Mouse (Mus musculus): ENCODE results near the gene Fam219b. TPM values are rescaled to one million over a fixed set of nuclear protein-coding genes. Genes with fewer than 3 reads are reported as not detected.

Gene Fam219b
- polyA plus RNA-seq, 1 experiment from 2014 or later = 23.1 TPM

DNA sequence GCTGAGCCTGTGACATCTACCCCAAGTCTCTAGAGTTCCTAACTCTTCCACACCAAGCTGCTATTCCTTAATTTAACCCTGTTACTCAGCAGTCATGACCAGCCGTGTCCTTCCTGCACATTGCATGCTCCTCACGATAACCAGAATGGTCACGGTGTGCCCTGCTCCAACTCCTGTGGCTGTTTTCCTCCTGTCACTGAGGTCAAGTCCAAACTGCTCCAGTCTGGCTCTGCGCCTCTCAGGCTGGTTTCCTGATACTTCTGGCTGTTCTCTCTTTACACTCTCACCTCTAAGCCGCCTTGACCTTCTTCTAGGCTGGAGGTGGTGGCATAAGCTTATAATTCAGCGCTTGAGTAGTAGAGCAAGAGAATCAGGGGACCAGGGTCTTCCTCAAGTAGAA is 31.2 kb downstream of the Fam219b start:
- Histone ChIP-seq H3K4me2 (replicated peaks) (no peak overlapping the region), H3K4me3 (no peak overlapping the region), H3K36me3 (peaks cover 25% of the 10 kb centered on the region), H3K9me3 (no peaks in the 10 kb centered on the region), H3K9ac (no peak overlapping the region), H3K4me1 (peaks cover 7% of the 10 kb centered on the region; the same call in 1 of the 2 replicates), H3K27ac (no peak overlapping the region), H3K27me3 (no peaks in the 10 kb centered on the region)
- WGBS = 93% methylated on average over 6 of the region's 6 CpGs
- ATAC-seq (ENCODE audit: insufficient number of reproducible peaks, insufficient read depth, low FRiP score, low TSS enrichment) = no peak

GRCm38 (mm10) chr9:57574397-57574796 is 37.1 kb downstream of the Fam219b start:
- Histone ChIP-seq H3K36me3 (peaks cover 30% of the 10 kb centered on the region), H3K9ac (no peak overlapping the region), H3K4me3 (no peak overlapping the region), H3K9me3 (no peaks in the 10 kb centered on the region), H3K4me1 (no peaks in the 10 kb centered on the region), H3K27ac (no peak overlapping the region), H3K4me2 (replicated peaks) (no peak overlapping the region), H3K27me3 (no peaks in the 10 kb centered on the region)
- ATAC-seq (ENCODE audit: insufficient number of reproducible peaks, insufficient read depth, low FRiP score, low TSS enrichment) = no peak

- WGBS = 80% methylated on average over 3 of the region's 3 CpGs
- H3K36me3 ChIP-seq = peaks cover 33% of the 10 kb centered on the region
Measured at GRCm38 (mm10) chr9:57575577-57575976, 38.2 kb downstream of the Fam219b start.

GRCm38 (mm10) chr9:57577144-57577849 is 40.0 kb downstream of the Fam219b start:
- Histone ChIP-seq H3K27me3 (no peaks in the 10 kb centered on the region), H3K4me3 (no peak overlapping the region), H3K36me3 (peaks cover 45% of the 10 kb centered on the region), H3K4me2 (replicated peaks) (no peak overlapping the region), H3K9me3 (no peaks in the 10 kb centered on the region), H3K9ac (no peak overlapping the region), H3K4me1 (no peaks in the 10 kb centered on the region), H3K27ac (no peak overlapping the region)
- 81% methylated on average over 6 of the region's 6 CpGs for WGBS
- no peak for ATAC-seq (ENCODE audit: insufficient number of reproducible peaks, insufficient read depth, low FRiP score, low TSS enrichment)

More at GRCm38 (mm10) chr9:57575577-57575976, 38.2 kb downstream of the Fam219b start:
- H3K4me1 ChIP-seq = no peaks in the 10 kb centered on the region
- no peaks in the 10 kb centered on the region for H3K9me3 ChIP-seq
- no peak overlapping the region for H3K4me3 ChIP-seq
- no peak overlapping the region for H3K27ac ChIP-seq
- no peak overlapping the region for H3K9ac ChIP-seq
- no peak overlapping the region for H3K4me2 ChIP-seq (replicated peaks)
- no peaks in the 10 kb centered on the region for H3K27me3 ChIP-seq
- ATAC-seq (ENCODE audit: insufficient number of reproducible peaks, insufficient read depth, low FRiP score, low TSS enrichment) = no peak

DNA sequence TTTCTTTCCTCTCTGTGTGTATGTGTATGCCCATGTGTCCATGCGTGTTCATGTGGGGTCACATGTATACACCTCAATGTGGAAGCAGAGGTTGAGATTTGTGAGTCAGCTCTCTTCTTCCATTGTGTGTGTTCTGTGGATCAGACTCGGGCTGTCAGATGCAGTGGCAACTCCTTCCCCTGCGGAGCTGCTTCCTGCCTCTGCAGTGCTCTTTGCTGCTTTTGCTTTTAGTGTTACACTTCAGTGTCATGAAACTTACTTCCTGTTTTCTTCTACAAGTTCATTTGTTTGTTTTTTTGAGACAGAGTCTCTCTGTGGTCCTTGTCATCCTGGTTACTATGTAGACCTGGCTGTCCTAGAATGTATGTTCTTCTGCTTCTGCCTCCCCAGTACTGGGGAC is 47.7 kb downstream of the Fam219b start:
- WGBS = 69% methylated on average over 3 of the region's 3 CpGs
- ATAC-seq (ENCODE audit: insufficient number of reproducible peaks, insufficient read depth, low FRiP score, low TSS enrichment) = no peak

GRCm38 (mm10) chr9:57589224-57590126 is 52.1 kb downstream of the Fam219b start, which contains the start of gene Ulk3:
Gene Ulk3, plus strand, starts transcription at chr9:57589452.
- Histone ChIP-seq H3K36me3 (peaks cover 43% of the 10 kb centered on the region), H3K4me2 (replicated peaks) (peak within 1 kb of the TSS; percentile 92), H3K27me3 (no peaks in the 10 kb centered on the region), H3K4me3 (peak within 1 kb of the TSS; percentile 79), H3K4me1 (peaks cover 13% of the 10 kb centered on the region), H3K27ac (peak within 1 kb of the TSS; percentile 80), H3K9ac (peak within 1 kb of the TSS; percentile 75), H3K9me3 (no peaks in the 10 kb centered on the region)
- peak; percentile 84 for ATAC-seq (ENCODE audit: insufficient number of reproducible peaks, insufficient read depth, low FRiP score, low TSS enrichment)
- under 1% methylated on average over 58 of the region's 58 CpGs for WGBS

More for the DNA sequence above, 47.7 kb downstream of the Fam219b start:
- H3K27me3 ChIP-seq = no peaks in the 10 kb centered on the region
- H3K36me3 ChIP-seq = peaks cover 62% of the 10 kb centered on the region
- H3K9ac ChIP-seq = no peak overlapping the region
- H3K27ac ChIP-seq = no peak overlapping the region
- H3K9me3 ChIP-seq = no peaks in the 10 kb centered on the region
- H3K4me1 ChIP-seq = peaks cover 8% of the 10 kb centered on the region
- H3K4me2 ChIP-seq (replicated peaks) = no peak overlapping the region
- no peak overlapping the region for H3K4me3 ChIP-seq

- Histone ChIP-seq H3K27ac (no peak overlapping the region), H3K36me3 (peaks cover 48% of the 10 kb centered on the region), H3K9ac (no peak overlapping the region), H3K27me3 (no peaks in the 10 kb centered on the region), H3K9me3 (no peaks in the 10 kb centered on the region), H3K4me2 (replicated peaks) (peak overlapping the region; percentile 92), H3K4me1 (peaks cover 13% of the 10 kb centered on the region), H3K4me3 (peak overlapping the region; percentile 79; the same call in 1 of the 2 replicates)
- ATAC-seq (ENCODE audit: insufficient number of reproducible peaks, insufficient read depth, low FRiP score, low TSS enrichment) = no peak
- WGBS = 36% methylated on average over 5 of the region's 5 CpGs
Measured at GRCm38 (mm10) chr9:57590726-57591125, 53.4 kb downstream of the Fam219b start.

Other genes with a start within 250 kb of the Fam219b start
- gene Ppcdc, start 97.4 kb upstream of the Fam219b start, polyA plus RNA-seq (2016; fragmentation: Nextera tagmentation; extraction: Ambion mirVana) = 25.9 and 30.3 TPM in 2 replicates
- gene Scamp5, start 69.5 kb upstream of the Fam219b start, polyA plus RNA-seq (2016; fragmentation: Nextera tagmentation; extraction: Ambion mirVana) = 15.6 and 16.1 TPM in 2 replicates
- 0.89 and 1.6 TPM in 2 replicates for gene Rpp25, start 33.5 kb upstream of the Fam219b start, polyA plus RNA-seq (2016; fragmentation: Nextera tagmentation; extraction: Ambion mirVana)
- 531 and 547 TPM in 2 replicates for gene Cox5a, start 16.3 kb upstream of the Fam219b start, polyA plus RNA-seq (2016; fragmentation: Nextera tagmentation; extraction: Ambion mirVana)
- 55.5 and 57.8 TPM in 2 replicates for gene Mpi, start 15.2 kb downstream of the Fam219b start, polyA plus RNA-seq (2016; fragmentation: Nextera tagmentation; extraction: Ambion mirVana)
- 53.5 and 56.2 TPM in 2 replicates for gene Scamp2, start 23.4 kb downstream of the Fam219b start, polyA plus RNA-seq (2016; fragmentation: Nextera tagmentation; extraction: Ambion mirVana)
- gene Ulk3, start 51.9 kb downstream of the Fam219b start, polyA plus RNA-seq (2016; fragmentation: Nextera tagmentation; extraction: Ambion mirVana) = 17.3 and 20.8 TPM in 2 replicates
- gene Cplx3, start 68.8 kb downstream of the Fam219b start, polyA plus RNA-seq (2016; fragmentation: Nextera tagmentation; extraction: Ambion mirVana) = 0.10 and 0.75 TPM in 2 replicates
- gene Lman1l, start 83.2 kb downstream of the Fam219b start, polyA plus RNA-seq (2016; fragmentation: Nextera tagmentation; extraction: Ambion mirVana) = not detected in 2 replicates
- gene Csk, start 116.1 kb downstream of the Fam219b start, polyA plus RNA-seq (2016; fragmentation: Nextera tagmentation; extraction: Ambion mirVana) = 38.0 and 41.1 TPM in 2 replicates
- gene Cyp1a2, start 146.2 kb downstream of the Fam219b start, polyA plus RNA-seq (2016; fragmentation: Nextera tagmentation; extraction: Ambion mirVana) = not detected in 2 replicates
- gene Cyp1a1, start 150.4 kb downstream of the Fam219b start, polyA plus RNA-seq (2016; fragmentation: Nextera tagmentation; extraction: Ambion mirVana) = not detected in 2 replicates
- 37.9 and 39.0 TPM in 2 replicates for gene Edc3, start 171.0 kb downstream of the Fam219b start, polyA plus RNA-seq (2016; fragmentation: Nextera tagmentation; extraction: Ambion mirVana)
- gene Clk3, start 228.3 kb downstream of the Fam219b start, polyA plus RNA-seq (2016; fragmentation: Nextera tagmentation; extraction: Ambion mirVana) = 75.4 and 81.8 TPM in 2 replicates